Mouse (Mus musculus): ENCODE measurements around the gene Ankrd44.

Gene Ankrd44

DNA sequence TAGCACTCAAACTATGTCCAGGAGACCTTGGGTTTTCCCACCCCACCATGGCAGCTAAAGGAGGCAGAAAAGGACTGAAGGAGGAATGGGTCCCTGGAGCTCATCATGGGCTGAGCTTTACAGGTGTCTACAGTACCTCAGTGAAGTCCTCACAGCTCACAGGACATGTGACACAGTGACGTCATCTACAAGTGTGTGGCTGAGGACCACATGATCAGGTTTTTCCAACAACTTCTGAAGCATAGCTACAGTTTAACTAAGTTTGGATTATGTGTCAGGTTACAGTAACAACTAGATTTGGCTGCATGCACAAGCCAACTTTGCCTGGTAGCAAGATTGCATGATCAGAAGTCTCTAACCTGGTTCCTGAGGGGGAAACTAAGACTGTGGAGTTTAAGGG is 78.9 kb downstream of the Ankrd44 start:
- no peak for ATAC-seq (ENCODE audit: low TSS enrichment)

DNA sequence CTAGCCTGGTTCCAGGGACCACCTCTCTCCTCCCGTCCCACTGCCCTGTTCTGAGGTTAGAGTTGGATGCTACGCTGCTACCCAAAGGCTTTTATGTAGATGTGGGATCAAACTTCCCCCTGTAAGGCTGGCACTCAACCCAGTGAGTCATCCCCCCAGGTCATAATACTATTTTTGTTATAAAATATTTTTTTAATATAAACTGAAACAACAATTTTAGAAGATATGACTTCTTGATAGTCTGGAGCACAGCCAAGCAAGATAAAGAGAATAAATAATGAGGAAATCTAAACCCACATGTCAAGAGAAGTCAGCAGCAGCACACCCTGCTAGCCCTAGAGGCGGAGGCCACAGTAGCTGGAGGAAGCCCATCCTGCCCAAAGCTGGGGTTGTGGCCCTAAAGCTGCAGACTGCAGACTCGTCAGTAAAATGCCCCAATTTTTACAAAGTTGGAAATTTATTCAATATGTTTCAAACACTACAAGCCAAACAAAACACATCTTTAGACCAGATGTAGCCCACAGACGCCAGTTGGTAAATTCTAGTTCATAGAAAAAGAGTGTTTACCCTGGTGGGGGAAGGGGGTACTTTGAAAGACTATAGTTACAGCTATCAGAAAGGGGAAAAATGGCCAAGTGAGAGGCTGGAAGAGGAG is 79.7 kb downstream of the Ankrd44 start:
- ATAC-seq (ENCODE audit: low TSS enrichment) = no peak

GRCm38 (mm10) chr1:54844361-54844760 is 81.8 kb downstream of the Ankrd44 start:
- ATAC-seq (ENCODE audit: low TSS enrichment) = no peak

- no peak for ATAC-seq (ENCODE audit: low TSS enrichment)
These were observed 83.3 kb downstream of the Ankrd44 start for GRCm38 (mm10) chr1:54842765-54843461.

- no peak for ATAC-seq (ENCODE audit: low TSS enrichment)
These were observed 84.4 kb downstream of the Ankrd44 start for GRCm38 (mm10) chr1:54841788-54842187.

DNA sequence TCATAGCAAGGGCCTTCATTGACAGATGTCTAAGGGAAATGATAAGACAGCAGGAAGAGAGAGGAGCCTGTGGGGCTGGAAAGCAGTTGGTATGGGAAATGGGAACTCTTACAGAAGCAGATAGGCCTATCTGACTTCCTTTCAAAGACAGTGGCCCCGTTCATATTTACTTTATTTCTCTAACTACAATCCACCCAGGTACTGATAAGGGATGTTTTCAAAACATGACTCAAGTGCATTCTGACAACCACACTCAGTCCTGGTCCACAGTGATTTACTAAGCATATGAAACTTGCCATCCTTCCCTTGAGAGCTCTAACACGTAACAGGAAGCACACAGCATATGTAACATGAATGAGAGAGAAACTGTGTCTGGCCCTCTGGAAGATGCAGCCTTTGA is 86.1 kb downstream of the Ankrd44 start:
- no peak for ATAC-seq (ENCODE audit: low TSS enrichment)

DNA sequence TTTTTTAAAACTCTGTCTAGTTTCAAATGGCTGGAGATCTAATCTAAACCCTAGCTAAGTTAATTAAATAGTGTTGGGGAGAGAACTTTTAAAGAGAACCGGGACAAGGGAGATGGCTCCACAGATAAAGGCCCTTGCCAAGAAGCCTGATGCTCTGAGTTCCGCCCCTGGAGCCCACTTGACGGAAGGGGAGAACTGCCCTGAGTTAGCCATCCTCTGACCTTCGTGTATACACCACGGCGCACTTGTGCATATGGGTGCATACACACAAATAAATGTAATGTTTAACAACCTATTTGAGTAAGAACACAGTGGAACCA is 87.7 kb downstream of the Ankrd44 start:
- ATAC-seq (ENCODE audit: low TSS enrichment) = no peak

- peak; percentile 72 for ATAC-seq (ENCODE audit: low TSS enrichment)
These were observed 88.3 kb downstream of the Ankrd44 start for GRCm38 (mm10) chr1:54837721-54838485.

GRCm38 (mm10) chr1:54835661-54836205 is 90.5 kb downstream of the Ankrd44 start:
- no peak for ATAC-seq (ENCODE audit: low TSS enrichment)

DNA sequence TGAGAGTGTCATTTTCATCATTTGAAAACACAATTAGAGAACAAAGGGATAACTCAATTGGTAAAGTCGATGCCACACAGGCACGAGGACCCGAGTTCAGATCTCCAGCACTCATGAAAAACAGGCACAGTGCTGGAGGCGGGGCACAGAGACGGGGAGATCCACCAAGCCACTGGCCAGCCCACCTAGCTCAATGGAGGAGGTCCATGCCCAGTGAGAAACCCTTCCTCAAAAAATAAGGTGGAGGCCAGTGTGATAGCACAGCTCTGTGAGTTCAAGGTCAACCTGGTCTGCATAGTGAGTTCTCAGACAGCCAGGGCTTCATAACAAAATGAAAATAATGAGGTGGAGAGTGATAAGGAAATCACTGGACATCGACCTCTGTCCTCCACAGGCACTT is 93.0 kb downstream of the Ankrd44 start:
- ATAC-seq (ENCODE audit: low TSS enrichment) = no peak

DNA sequence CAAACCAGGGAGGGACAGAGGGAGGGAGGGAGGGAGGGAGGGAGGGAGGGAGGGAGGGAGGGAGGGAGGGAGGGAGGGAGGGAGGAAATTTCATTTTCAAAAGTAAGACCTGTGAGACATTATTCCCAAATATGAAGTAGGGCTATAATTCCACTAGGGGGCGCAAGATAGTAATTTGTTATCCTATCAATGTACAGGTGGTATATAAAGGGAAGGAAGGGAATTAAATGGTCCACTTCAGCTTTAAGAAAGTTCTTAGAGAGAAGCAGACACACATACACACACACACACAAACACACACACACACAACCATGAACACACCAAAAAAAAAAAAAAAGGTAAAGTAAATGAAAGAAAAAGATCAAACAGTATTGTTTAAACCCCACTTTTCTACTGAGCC is 93.4 kb downstream of the Ankrd44 start:
- ATAC-seq (ENCODE audit: low TSS enrichment) = peak; percentile 67

DNA sequence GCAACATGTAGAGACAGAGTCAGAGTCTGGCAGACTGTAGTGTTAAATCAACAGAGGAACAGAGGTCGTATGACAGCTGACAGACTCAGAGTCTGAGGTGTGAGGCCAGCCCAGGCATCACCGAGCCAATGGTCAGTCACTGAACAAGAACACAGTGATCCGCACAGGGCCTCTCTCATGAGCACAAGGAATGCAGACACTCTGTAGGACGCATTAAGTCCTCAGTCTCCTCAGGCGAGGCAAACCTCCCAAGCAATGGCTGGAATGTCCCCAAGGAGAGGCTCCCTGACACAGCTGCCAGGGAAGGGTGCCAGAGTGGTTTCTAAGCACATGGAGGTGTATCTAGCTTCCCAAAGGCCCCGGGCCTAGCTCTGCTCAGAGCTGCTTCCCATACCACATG is 96.0 kb downstream of the Ankrd44 start:
- peak; percentile 39; the same call in 1 of the 2 replicates for ATAC-seq (ENCODE audit: low TSS enrichment)

GRCm38 (mm10) chr1:54829681-54830213 is 96.4 kb downstream of the Ankrd44 start:
- ATAC-seq (ENCODE audit: low TSS enrichment) = no peak

DNA sequence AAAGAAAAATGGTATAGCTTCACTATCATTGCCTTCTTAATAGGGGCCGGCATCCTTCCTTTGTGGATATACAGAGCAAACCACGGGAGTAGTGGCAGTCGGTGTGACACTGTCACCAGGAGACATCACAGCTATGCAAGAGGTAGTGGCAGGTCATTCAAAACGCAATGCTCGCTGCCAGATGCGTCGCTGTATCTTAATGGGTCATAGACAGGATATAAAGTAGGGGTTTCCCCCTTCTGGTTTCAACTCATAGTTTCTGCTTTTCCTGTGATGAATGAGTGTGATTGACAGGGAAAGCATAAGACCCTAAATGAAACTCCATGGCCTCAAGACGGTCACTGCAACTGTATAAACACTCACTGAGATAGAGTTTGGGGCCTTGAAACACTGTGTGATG is 98.4 kb downstream of the Ankrd44 start:
- ATAC-seq (ENCODE audit: low TSS enrichment) = no peak

GRCm38 (mm10) chr1:54827351-54827750 is 98.8 kb downstream of the Ankrd44 start:
- ATAC-seq (ENCODE audit: low TSS enrichment) = no peak

DNA sequence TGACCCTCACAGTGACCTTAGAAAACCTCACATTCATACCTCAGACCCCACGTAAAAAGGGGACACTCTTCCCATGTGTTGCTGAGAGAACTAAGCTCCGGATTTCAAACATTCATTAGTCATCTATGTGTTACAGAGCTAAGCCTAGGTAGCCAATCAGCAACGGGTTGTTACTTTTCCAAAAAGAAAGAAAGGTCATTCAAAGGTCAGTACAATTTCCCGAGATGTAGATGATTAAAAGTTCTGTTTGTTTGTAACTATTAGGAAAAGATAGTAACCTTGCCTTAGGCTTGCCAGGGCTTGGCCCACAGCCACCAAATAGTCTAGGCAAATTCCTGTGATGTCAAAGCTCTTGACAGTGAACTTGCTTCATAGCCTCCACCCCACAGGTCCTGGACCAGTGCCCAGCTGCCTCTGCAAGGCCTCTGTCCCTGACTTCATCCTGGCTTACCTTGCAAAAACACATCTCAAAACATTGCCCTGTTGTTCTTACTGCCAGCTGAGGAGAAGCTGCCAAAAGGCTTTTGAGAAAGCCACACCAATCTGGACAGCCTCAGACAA is 99.7 kb downstream of the Ankrd44 start:
- ATAC-seq (ENCODE audit: low TSS enrichment) = no peak

GRCm38 (mm10) chr1:54825718-54826425 is 100.3 kb downstream of the Ankrd44 start:
- ATAC-seq (ENCODE audit: low TSS enrichment) = no peak

- no peak for ATAC-seq (ENCODE audit: low TSS enrichment)
These were observed 101.9 kb downstream of the Ankrd44 start for GRCm38 (mm10) chr1:54824106-54824808.

- ATAC-seq (ENCODE audit: low TSS enrichment) = peak; percentile 87
These were observed 104.4 kb downstream of the Ankrd44 start for GRCm38 (mm10) chr1:54821797-54822196.

GRCm38 (mm10) chr1:54815206-54815855 is 110.9 kb downstream of the Ankrd44 start:
- no peak for ATAC-seq (ENCODE audit: low TSS enrichment)

Data from frontal cortex, adult (tissue).